Mouse (Mus musculus): ENCODE data around the gene Pxn. TPM values are rescaled to one million over a fixed set of nuclear protein-coding genes. Genes with fewer than 3 reads are reported as not detected.

The Pxn gene
- polyA plus RNA-seq, 1 experiment from 2014 or later, result 18.3 TPM

DNA sequence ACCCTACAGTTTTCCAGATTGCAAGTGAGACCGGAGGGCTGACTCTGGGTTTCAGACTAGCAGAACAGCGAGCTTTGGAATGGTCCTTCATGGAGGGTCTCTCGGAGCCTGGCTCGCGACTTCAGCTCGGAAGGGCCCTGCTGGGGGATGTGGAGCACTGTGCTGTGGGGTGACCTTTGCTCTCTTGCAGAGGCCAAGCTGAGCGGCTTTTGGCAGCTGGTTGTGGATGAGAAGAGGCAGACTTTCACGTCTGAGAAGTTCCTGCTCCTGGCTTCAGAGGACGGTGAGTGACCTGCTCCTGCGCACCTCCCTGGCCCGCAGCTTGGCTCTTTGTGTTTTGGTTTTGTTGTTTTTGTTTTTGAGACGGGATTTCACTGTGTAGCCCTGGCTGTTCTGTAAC, 79.1 kb downstream of the Pxn start:
- no peak overlapping the region for H3K9ac ChIP-seq (replicated peaks)
- H3K36me3 ChIP-seq, result peaks cover 97% of the 10 kb centered on the region
- ATAC-seq, result no peak
- H3K27me3 ChIP-seq, result no peaks in the 10 kb centered on the region
- no peak overlapping the region for H3K4me2 ChIP-seq (replicated peaks)
- no peaks in the 10 kb centered on the region for H3K4me1 ChIP-seq (replicated peaks)
- 86% methylated on average over 12 of the region's 12 CpGs for WGBS
- no peak overlapping the region for H3K4me3 ChIP-seq (replicated peaks)
- peak overlapping the region; percentile 36; the same call in 1 of the 2 replicates for H3K27ac ChIP-seq
- H3K9me3 ChIP-seq, result peaks cover 8% of the 10 kb centered on the region; the same call in 1 of the 2 replicates

GRCm38 (mm10) chr5:115586166-115586565, 79.7 kb downstream of the Pxn start:
- Histone ChIP-seq H3K4me1 (replicated peaks) (no peaks in the 10 kb centered on the region), H3K36me3 (peaks cover 97% of the 10 kb centered on the region), H3K27me3 (no peaks in the 10 kb centered on the region), H3K4me2 (replicated peaks) (no peak overlapping the region), H3K9ac (replicated peaks) (no peak overlapping the region), H3K9me3 (peaks cover 8% of the 10 kb centered on the region; the same call in 1 of the 2 replicates), H3K27ac (no peak overlapping the region), H3K4me3 (replicated peaks) (no peak overlapping the region)
- ATAC-seq, result no peak
- 72% methylated on average over 15 of the region's 15 CpGs for WGBS

GRCm38 (mm10) chr5:115586780-115587179, 80.3 kb downstream of the Pxn start:
- no peak for ATAC-seq
- H3K36me3 ChIP-seq, result peaks cover 97% of the 10 kb centered on the region
- H3K9ac ChIP-seq (replicated peaks), result no peak overlapping the region
- no peak overlapping the region for H3K4me2 ChIP-seq (replicated peaks)
- WGBS, result 93% methylated on average over 2 of the region's 2 CpGs
- peaks cover 8% of the 10 kb centered on the region; the same call in 1 of the 2 replicates for H3K9me3 ChIP-seq
- no peaks in the 10 kb centered on the region for H3K27me3 ChIP-seq
- no peaks in the 10 kb centered on the region for H3K4me1 ChIP-seq (replicated peaks)
- H3K4me3 ChIP-seq (replicated peaks), result no peak overlapping the region
- no peak overlapping the region for H3K27ac ChIP-seq

- H3K4me2 ChIP-seq (replicated peaks), result no peak overlapping the region
- no peaks in the 10 kb centered on the region for H3K27me3 ChIP-seq
- peaks cover 97% of the 10 kb centered on the region for H3K36me3 ChIP-seq
- H3K4me1 ChIP-seq (replicated peaks), result no peaks in the 10 kb centered on the region
- ATAC-seq, result no peak
- no peak overlapping the region for H3K27ac ChIP-seq
- H3K9me3 ChIP-seq, result no peaks in the 10 kb centered on the region
- 95% methylated on average over 11 of the region's 11 CpGs for WGBS
- H3K4me3 ChIP-seq (replicated peaks), result no peak overlapping the region
- H3K9ac ChIP-seq (replicated peaks), result no peak overlapping the region
Measured at GRCm38 (mm10) chr5:115591028-115591427, 84.6 kb downstream of the Pxn start.

GRCm38 (mm10) chr5:115591506-115591905, 85.0 kb downstream of the Pxn start:
- Histone ChIP-seq H3K27ac (no peak overlapping the region), H3K9ac (replicated peaks) (no peak overlapping the region), H3K36me3 (peaks cover 97% of the 10 kb centered on the region), H3K27me3 (no peaks in the 10 kb centered on the region), H3K4me1 (replicated peaks) (no peaks in the 10 kb centered on the region), H3K9me3 (no peaks in the 10 kb centered on the region), H3K4me2 (replicated peaks) (no peak overlapping the region), H3K4me3 (replicated peaks) (no peak overlapping the region)
- WGBS, result 94% methylated on average over 2 of the region's 2 CpGs
- no peak for ATAC-seq

- Histone ChIP-seq H3K27me3 (no peaks in the 10 kb centered on the region), H3K4me2 (replicated peaks) (no peak overlapping the region), H3K27ac (no peak overlapping the region), H3K4me3 (replicated peaks) (no peak overlapping the region), H3K9me3 (no peaks in the 10 kb centered on the region), H3K9ac (replicated peaks) (no peak overlapping the region), H3K36me3 (peaks cover 90% of the 10 kb centered on the region), H3K4me1 (replicated peaks) (no peaks in the 10 kb centered on the region)
- WGBS, result 96% methylated on average over 6 of the region's 6 CpGs
- no peak for ATAC-seq
Measured at GRCm38 (mm10) chr5:115603561-115603960, 97.1 kb downstream of the Pxn start.

Small RNA genes lying within 50 kb of the gene (microRNA-seq; reads per million reads assigned to microRNA genes)
- gene Mir7029, result not detected

Other genes starting within 250 kb of the Pxn start
- gene Rnf10, start 233.8 kb upstream of the Pxn start, polyA plus RNA-seq (2015; fragmentation: Nextera tagmentation; extraction: Ambion mirVana), result 146 and 160 TPM in 2 replicates
- 51.8 and 56.8 TPM in 2 replicates for gene Coq5, start 227.0 kb upstream of the Pxn start, polyA plus RNA-seq (2015; fragmentation: Nextera tagmentation; extraction: Ambion mirVana)
- gene Dynll1, start 205.7 kb upstream of the Pxn start, polyA plus RNA-seq (2015; fragmentation: Nextera tagmentation; extraction: Ambion mirVana), result 1,401 and 1,414 TPM in 2 replicates
- 193 and 203 TPM in 2 replicates for gene Srsf9, start 179.5 kb upstream of the Pxn start, polyA plus RNA-seq (2015; fragmentation: Nextera tagmentation; extraction: Ambion mirVana)
- 34.2 and 37.0 TPM in 2 replicates for gene Gatc, start 165.5 kb upstream of the Pxn start, polyA plus RNA-seq (2015; fragmentation: Nextera tagmentation; extraction: Ambion mirVana)
- gene Triap1, start 165.5 kb upstream of the Pxn start, polyA plus RNA-seq (2015; fragmentation: Nextera tagmentation; extraction: Ambion mirVana), result 54.2 and 56.7 TPM in 2 replicates
- gene Cox6a1, start 157.7 kb upstream of the Pxn start, polyA plus RNA-seq (2015; fragmentation: Nextera tagmentation; extraction: Ambion mirVana), result 973 and 974 TPM in 2 replicates
- 112 and 133 TPM in 2 replicates for gene Msi1, start 77.1 kb upstream of the Pxn start, polyA plus RNA-seq (2015; fragmentation: Nextera tagmentation; extraction: Ambion mirVana)
- not detected in 2 replicates for gene Pla2g1b, start 40.4 kb upstream of the Pxn start, polyA plus RNA-seq (2015; fragmentation: Nextera tagmentation; extraction: Ambion mirVana)
- 26.1 and 28.7 TPM in 2 replicates for gene Sirt4, start 22.0 kb upstream of the Pxn start, polyA plus RNA-seq (2015; fragmentation: Nextera tagmentation; extraction: Ambion mirVana)
- gene Rplp0, start 52.8 kb downstream of the Pxn start, polyA plus RNA-seq (2015; fragmentation: Nextera tagmentation; extraction: Ambion mirVana), result 905 and 914 TPM in 2 replicates
- 48.6 and 49.1 TPM in 2 replicates for gene Gcn1l1, start 58.6 kb downstream of the Pxn start, polyA plus RNA-seq (2015; fragmentation: Nextera tagmentation; extraction: Ambion mirVana)
- gene Rab35, start 125.2 kb downstream of the Pxn start, polyA plus RNA-seq (2015; fragmentation: Nextera tagmentation; extraction: Ambion mirVana), result 13.1 and 16.8 TPM in 2 replicates
- 25.7 and 28.7 TPM in 2 replicates for gene Bicdl1, start 224.9 kb downstream of the Pxn start, polyA plus RNA-seq (2015; fragmentation: Nextera tagmentation; extraction: Ambion mirVana)